Mouse (Mus musculus) cortical plate, adult 2 months (tissue): ENCODE results near the gene B9d1.

ENCODE experiments used
- CTCF ChIP-seq: fragments of 200-500 bp; IDR thresholded peaks from 2 replicates; pipeline ENCODE4 v1.5.1; 2011; ENCODE audit warnings: mild to moderate bottlenecking, control low read depth, low read length; ENCODE audit not compliant: insufficient read depth; ENCODE audit errors: extremely low read depth
- POLR2A ChIP-seq: fragments of 200-500 bp; IDR thresholded peaks from 2 replicates; pipeline ENCODE4 v1.6.1; 2011; ENCODE audit warnings: mild to moderate bottlenecking, low read length, control low read depth; ENCODE audit not compliant: insufficient read depth; ENCODE audit errors: extremely low read depth

DNA sequence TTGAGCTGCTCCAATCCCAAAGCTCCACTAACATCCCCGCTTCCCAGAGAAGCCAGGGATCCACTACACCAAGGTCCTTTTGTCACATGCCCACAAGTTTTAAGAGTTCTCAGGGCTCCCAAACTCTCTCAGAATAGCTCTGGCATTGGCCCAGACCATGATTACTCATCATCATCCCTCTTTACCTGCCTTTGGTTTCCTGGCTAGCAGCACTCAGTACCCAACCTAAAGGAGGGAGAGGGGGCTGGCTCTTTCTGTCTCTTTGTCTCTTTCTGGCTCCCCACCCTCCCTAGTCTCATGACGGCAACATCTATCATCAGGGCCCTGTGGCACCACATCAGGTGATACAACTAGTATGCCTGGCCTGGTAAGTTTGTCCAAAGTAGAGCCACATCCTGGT is 27.9 kb downstream of the B9d1 start:
- TF ChIP-seq POLR2A: no peak
- no peak for TF ChIP-seq CTCF
